Mouse (Mus musculus) monocyte, adult 2 months (primary cell): ENCODE results near the gene Tst.

Experiments
- DNase-seq, 2 experiments: peaks; one replicate each; pipeline ENCODE4 v3.0.0; 2022; ENCODE audit warnings: low spot score in 2 of 2, low read depth in 1 of 2

Tst gene

DNA sequence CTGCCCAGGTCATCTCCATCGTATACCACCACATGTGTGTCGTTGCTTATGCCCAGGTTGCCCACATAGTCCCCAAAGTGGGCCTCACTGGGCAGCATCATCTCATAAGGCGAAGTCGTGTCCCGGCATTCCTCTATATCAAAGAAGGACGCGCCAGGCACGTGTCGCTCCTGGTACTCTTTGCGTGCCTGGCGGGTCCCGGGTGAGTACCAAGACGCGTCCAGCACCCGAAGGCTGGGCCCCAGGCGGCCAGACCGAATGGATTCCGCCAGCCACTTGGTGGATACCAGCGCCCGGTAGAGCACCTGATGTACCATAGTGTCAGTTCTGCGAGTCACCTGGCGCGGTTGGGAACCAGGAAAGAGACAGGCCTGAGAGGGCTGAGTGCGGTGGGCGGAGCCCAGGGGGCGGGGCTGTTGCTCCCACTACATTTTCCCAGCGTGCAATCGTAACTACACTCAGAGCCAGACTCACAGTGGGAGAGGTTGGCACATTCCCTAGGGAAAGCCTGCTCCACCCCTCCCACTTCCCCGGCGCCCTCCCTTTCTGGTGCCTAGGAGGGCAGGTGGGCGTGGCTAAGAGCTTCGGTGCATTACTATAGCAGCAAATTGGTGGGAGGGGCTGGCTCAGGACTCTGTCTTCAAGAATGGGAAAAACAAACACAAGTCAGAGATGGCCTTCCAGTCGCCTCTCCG is at the start of gene Tst:
Gene Tst (minus strand): TSS at position 391 of the 695 bp plus-strand sequence.
- peak in 1 of 2 experiments; percentile 40 for DNase-seq

DNA sequence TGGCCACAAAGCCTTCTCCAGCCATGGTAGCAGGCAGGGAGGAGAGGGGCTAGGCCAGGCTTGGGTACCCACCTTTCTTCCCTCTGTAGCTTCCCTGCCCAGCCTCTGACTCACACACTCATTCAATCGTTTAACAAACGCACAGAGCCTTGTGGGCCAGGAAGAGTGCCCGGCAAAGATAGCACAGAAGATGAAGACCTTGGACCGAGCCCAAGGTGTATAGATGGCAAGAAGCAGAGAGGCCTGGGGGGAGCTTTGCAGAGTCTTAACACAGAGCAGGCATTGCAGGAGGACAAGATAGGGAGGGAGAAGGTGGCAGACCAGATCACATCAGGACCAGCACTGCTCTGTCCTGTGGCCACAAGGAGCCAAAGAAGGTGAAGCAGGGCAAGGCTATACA is 49.5 kb upstream of the Tst start:
- DNase-seq, result no peak

DNA sequence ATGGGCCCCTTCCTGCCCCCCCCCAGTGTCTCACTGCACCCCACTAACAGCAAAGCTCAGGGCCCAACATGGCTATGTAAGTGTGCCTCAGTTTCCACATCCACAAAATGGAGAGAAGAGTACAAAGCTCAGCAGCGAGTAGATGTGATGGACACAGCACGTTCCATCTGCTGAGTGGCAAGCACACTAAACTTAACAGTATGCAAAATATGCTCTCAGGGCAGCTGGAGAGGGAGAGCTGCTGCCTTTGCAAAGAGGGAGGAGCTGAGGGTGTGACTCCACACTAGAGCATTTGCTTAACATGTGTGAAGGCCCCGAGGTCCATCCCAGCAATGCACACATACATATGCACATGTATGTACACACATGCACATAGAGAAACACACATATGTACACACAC is 47.2 kb upstream of the Tst start:
- no peak for DNase-seq

DNA sequence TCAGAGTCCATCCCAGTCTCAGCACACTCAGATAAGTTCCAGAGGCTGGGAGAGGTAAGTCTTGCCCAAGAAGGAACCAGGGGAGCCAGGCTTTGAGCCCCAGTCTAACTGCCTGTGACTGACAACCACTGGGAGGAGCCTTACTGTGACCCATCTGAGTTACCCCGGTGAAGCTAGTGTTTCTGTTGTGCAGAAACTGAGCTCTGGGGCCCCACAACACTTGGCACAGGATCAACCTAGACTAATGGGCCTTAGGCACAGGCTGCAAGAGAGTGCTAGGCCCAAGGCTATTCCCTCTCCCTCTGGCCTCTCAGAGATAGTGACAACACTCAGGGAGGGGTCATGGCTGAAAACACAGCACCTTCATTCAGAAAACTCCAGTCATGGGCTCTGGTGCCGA is 45.5 kb upstream of the Tst start:
- DNase-seq, result no peak

DNA sequence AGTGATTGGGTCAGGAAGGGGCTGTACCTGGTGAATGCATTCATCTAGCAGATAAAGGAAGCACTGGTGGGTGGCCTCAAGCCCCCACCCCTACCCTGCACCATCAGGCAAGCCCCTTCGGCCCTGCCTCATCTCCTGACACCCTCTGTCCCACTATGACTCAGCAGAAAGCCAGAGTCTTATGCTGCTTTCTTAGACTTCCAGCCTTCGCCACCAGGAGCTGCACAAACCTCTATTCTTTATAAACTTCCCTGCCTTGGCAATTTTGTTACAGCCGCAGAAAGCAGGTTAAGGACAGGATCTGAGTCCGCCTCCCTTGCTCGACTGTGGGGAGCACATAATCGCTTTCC is 44.7 kb upstream of the Tst start:
- no peak for DNase-seq

DNA sequence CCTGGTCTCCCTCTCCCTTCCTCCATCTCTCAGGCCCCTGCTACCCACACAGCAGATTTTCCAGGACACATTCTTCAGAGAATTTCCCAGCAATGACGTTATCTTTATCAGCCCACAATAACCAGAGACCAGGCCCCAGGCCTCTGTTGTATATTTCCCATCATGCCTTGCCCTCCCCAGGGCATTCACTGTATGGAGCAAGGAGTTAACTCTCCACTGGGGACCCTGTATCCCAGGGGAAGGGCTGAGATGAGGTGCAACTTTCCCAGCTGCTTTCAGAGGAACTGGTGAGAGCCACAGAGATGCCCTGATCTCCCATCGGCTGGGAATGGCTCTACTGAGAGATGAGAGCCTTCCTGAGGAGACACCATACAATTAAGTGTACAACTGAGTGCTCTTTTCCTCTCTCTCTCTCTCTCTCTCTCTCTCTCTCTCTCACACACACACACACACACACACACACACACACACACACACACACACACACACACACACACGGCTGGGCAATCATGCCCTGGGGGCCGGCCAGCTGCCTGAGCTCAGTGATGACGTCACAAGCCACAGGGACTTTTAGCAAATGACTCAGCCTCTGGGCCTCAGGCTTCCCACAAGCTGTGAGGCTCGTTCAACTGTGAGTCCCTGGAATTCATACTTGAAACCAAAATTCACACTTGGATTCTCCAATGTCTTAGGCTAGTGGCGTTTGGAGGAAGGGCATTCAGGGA is 44.1 kb upstream of the Tst start:
- DNase-seq, result peak; percentile 38 to 66

DNA sequence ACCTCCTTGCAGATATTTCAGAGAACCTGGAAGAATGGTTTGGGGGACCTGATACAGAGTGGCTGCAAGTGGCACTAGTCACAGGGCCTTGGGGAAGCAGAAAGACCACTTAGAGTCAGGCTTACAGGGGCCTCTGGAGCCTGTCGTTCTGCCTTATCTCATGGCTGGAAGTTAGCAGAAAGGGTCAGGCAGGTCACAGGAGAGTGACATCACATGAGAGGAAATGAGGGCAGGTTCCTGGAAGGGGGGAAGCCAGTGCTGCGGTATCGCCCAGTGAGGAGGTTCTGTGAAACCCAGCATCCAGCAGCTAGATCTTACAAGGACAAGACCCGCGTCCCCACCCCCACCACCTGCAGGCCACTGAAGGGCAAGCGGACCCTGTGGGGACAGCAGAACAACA is 43.4 kb upstream of the Tst start:
- DNase-seq, result no peak

DNA sequence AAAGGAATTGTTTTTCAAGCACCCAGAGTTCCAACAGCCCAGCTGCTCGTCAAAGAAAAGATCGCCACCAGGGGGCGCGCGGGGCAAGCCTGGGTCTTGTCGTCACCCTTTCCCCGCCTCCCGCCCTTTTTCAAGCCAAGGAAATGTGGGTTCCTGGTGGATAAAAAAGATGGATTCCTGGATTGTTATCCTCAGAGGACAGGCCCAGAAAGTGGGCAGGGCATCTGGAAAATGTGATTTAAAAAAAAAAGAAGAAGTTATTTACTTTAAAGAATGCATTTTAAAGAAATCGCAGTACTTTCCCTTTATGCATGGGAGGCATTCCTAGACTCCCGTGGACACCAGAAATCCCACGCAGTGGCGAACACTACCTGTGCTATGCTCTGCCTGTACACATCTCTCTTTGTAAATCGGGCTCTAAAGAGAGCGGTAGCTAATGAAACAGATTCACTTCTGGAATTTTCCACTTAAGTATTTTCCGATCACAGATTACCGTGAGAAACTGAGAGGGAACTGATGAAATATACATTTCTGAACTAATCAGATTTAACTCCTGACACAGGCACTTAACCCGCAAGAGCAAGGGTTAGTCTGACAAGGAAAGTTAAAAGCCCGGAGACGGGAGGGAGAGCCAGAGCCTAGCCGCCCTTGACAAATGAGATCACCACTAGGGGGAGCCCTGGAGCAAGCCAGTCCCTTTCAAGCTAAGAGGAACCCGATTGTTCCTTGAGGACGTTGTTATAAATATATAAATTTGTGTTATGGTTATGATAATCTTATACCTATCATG is 42.2 kb upstream of the Tst start:
- peak; percentile 64 to 82 for DNase-seq

DNA sequence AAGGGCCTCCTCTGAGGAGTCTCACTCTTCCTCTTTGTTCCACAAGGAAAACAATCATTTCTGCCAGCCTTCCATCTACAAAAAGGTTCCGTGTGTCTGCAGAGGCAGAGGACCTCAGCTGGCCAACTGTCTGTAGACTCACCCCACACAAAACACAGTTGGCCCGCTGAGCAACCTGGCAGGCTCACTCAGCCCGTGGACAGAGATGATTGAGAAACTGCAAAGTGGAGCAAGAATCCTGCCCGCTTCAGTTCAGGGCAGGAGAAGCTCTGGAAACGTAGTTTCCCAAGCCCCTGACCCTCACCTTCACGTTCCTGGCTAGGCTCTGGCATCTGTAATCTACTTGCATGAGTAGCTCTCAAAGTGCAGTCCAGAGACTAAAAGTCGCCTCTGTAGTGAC is 41.4 kb upstream of the Tst start:
- DNase-seq, result no peak

DNA sequence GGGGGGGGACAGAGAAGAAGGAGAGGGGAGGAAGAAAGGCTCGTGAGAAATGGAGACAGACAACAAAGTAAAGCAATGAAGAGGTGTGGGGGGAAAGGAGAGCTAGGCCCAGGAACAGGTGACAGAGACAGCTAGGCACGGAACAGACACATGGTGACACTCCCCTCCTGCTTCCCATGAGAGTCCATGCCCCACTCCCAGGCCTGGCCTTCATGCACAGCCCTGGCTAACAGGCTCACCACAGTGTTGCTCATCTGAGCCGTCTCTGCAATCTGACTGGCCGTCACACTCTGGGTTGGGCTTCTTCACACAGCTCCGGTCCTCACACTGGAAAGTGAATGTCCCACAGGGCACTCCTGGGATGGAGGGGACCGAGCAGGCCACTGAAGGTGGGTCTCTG is 38.1 kb upstream of the Tst start:
- DNase-seq, result no peak

DNA sequence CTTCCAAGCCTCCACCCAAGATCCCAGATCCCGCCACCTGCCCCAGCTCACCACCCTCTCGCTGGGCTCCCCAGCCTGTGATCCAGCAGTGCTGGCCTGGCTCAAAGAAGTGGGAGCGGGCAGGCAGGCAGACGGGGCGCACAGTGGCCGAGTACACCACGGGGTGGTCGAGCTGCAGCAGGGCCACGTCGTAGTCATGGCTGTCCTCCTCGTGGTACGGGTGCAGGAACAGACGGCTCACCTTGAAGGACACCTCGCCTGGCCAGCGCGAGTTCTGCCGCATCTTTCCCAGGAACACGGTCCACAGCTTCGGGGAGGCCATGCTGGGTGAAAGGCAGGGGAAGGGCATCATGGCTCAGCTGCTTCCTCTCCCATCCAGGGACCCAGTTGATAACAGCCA is 36.5 kb upstream of the Tst start:
- DNase-seq, result no peak

DNA sequence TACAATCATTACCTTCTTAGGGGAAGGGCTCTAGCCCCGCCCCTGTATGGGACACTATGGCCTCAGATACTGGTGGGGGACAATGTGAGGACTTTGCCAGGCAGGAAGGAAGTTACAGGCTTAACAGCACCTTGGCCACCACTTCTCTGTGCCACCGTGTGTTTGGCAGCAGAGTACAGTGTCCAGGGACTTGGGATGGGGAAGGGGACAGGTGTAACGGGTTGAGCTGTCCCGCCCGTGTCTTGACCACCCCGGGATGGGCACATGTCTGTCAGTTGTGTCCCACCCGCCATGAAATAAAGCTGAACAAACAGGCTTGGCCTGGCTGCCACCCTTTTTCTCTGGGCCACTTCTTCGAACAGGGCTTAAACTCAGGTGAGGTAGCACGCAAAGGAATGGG is 33.3 kb upstream of the Tst start:
- no peak for DNase-seq

GRCm38 (mm10) chr15:78438505-78438904 is 32.8 kb upstream of the Tst start:
- DNase-seq, result no peak

- DNase-seq, result no peak
Observed at GRCm38 (mm10) chr15:78438018-78438394, 32.3 kb upstream of the Tst start.

DNA sequence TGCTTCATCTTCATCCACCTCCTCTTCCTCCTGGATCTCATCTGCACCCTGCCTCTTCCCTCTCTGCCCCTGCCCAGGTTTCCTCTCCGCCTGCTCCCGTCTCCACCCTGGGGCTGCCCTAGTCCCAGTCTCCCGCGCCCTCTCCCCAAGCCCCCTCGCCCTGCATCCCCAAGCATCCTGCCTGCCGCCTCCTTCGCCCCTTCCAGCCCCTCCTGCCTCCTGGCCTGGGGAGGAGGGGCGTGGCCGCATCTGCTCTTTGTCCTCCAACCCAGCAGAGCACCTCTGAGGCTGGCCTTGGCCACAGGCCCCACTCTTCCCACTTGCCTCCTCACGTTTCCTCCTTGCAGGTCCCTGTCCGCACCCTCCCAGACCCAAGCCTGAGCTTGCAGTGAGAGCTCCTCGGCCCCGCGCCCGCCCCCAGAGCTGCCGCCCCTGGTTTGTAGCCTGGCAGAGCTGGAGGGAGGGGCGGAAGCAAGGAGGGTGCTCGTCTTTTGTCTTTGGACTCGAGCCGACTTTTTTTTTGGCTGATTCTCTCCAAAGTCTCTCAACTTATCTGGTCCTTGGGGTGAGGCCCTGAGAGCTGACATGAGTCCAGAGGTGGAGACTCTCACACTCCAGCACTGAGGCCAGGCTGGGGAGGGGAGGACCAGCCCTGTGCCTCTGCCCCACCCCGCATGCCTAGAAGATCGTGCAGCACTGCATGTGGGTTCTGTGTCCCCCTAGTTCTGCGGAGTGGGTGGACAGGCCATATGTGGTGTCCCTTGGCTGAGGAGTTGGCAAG is 31.7 kb upstream of the Tst start:
- DNase-seq, result no peak

DNA sequence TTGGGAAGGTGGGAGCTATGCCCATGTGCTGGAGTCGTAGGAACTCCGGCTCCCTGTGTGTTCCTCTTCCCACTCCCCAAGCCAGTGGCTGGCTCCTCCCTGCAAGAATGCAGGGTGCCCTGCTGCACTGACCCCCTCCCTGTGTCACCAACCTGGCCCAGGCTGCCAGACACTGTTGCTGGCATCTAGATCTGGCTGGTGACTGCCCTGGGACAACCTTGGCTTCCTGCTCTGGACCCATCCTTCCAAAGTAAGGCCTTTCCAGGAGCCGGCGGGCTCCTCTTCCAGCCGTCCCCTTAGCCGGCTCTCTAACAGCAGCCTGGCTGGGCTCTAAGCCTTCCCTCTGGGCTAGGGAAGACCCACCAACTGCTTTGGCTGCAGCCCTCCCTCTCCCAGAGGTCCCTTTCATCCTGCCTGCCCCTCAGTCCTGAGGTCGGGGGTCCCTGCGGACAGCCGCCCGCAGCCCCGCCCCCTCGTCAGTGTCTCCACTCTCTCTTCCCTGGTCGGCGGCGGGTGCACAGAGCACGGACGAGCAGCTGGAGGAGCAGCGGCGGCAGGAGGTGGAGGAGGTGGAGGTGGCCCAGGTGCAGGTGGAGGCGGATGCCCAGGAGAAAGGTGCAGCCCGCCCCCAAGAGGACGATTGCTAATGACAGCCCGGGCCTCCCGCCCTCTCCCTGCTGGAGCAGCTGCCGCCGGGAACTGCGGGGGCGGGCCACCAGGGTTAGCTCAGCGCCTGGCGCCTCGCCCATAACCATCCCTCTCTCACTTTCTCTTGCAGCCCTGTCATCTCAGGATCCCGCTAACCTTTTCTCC is 30.9 kb upstream of the Tst start:
- no peak for DNase-seq

- DNase-seq, result no peak
Observed at GRCm38 (mm10) chr15:78435681-78436080, 30.0 kb upstream of the Tst start.

- no peak for DNase-seq
Observed at GRCm38 (mm10) chr15:78434896-78435520, 29.3 kb upstream of the Tst start.

DNA sequence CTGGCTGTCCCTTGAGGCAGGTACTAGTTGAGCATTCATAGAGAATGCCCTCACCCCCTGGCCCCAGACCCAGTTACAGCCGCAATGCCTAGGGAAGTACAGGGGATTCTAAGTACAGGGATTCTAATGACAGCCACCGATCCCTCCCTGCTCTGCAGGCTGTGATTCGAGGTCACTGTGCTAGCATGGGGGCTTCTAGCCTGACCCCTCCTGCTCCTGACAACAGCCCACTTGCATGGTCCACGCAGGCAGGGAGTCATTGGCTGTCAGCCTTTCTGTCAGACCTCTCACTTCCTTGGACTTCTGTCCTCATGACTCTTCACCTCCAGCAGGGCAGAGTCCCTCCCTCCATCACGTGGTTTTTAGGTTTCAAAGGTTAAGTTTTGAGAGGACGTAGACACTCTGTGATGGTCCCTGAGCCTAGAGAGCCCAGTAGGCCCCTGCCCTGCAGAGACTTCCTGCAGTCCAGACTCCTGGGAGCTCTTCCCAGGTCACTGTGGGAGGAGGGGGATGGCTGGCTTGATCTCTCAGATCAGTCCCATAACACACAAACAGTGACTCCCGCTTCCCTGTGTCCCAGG is 25.9 kb upstream of the Tst start:
- no peak for DNase-seq

DNA sequence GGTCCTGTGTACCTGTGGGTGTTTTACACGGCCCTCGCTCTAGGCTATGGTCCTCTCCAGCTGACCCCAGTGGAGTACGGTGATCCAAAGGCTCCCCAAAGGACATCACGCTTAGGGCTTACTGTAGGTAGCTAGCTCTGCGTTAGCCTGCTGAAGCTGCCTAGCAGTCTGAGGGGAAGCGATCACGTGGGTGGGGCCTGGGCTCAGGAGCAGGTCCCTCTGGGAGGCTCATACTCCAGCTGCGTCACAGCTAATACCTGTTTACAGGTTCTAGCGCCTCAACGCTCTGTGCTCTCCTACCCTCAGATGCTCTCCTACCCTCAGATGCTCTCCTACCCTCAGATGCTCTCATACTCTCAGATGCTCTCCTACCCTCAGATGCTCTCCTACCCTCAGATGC is 25.2 kb upstream of the Tst start:
- no peak for DNase-seq
